Mouse (Mus musculus) G1E (cell line): ENCODE results near the gene Spen. TPM values are rescaled to one million over a fixed set of nuclear protein-coding genes. Genes with fewer than 3 reads are reported as not detected.

Experiments used
- ATAC-seq: 2 replicates; pipeline ENCODE4 v1.8.0; 2016; ENCODE audit warnings: mild to moderate bottlenecking; ENCODE audit not compliant: insufficient number of reproducible peaks, poor library complexity, low FRiP score, severe bottlenecking; ENCODE audit errors: extremely low read depth
- DNase-seq: peaks from one replicate; pipeline ENCODE4 v3.0.0; 2012; ENCODE audit warnings: low spot score
- H3K27me3 ChIP-seq: 2 replicates; pipeline ENCODE4 v1.6.1; 2012; ENCODE audit warnings: mild to moderate bottlenecking, low read length, inconsistent platforms; ENCODE audit not compliant: insufficient read depth
- H3K36me3 ChIP-seq: replicated peaks from 2 replicates; pipeline ENCODE3; 2012; ENCODE audit warnings: mild to moderate bottlenecking, inconsistent platforms
- H3K4me1 ChIP-seq: 2 replicates; pipeline ENCODE4 v1.6.1; 2012; ENCODE audit warnings: low read depth, low read length, inconsistent platforms, mixed read lengths; ENCODE audit not compliant: insufficient read depth
- H3K4me3 ChIP-seq: 2 replicates; pipeline ENCODE4 v1.5.1; 2012; ENCODE audit warnings: low read depth, mild to moderate bottlenecking, inconsistent platforms, low read length, moderate library complexity, mixed read lengths
- H3K9me3 ChIP-seq: replicated peaks from 2 replicates; pipeline ENCODE4 v1.6.1; 2012; ENCODE audit warnings: inconsistent platforms
- CTCF ChIP-seq: IDR thresholded peaks from 2 replicates; pipeline ENCODE4 v1.5.1; 2012; ENCODE audit warnings: low read depth, low read length, inconsistent platforms, mixed read lengths
- GATA1 ChIP-seq: IDR thresholded peaks from 2 replicates; pipeline ENCODE4 v1.6.1; 2012; ENCODE audit warnings: borderline replicate concordance, low read length, inconsistent platforms, mixed read lengths
- GATA2 ChIP-seq: IDR thresholded peaks from 2 replicates; pipeline ENCODE4 v1.6.1; 2012; ENCODE audit warnings: low read depth, low read length, inconsistent platforms, borderline replicate concordance
- polyA plus RNA-seq: library from polyadenylated mRNA; stranded (reverse); fragments of >175 nt; gene quantifications from 2 replicates; pipeline ENCODE4 v1.2.3, GENCODE M21; 2012
- total RNA-seq, 2 experiments: library from RNA; stranded (forward) in 1 of 2; stranded (reverse) in 1 of 2; fragments of 200-1000 nt in 1 of 2; fragments of >200 nt in 1 of 2; fragmentation: Nextera tagmentation in 1 of 2; gene quantifications; 2 replicates each; pipeline ENCODE4 v1.2.3; 2014 to 2017

Gene Spen
- total and polyA plus RNA-seq, 3 experiments: 21.4 to 149 (median 100) TPM

GRCm38 (mm10) chr4:141419398-141420191 lies 118.8 kb downstream of the Spen start:
- TF ChIP-seq GATA1: no peak
- TF ChIP-seq GATA2: no peak
- TF ChIP-seq CTCF: no peak
- no peaks in the 10 kb centered on the region for H3K9me3 ChIP-seq
- DNase-seq (no peak), ATAC-seq (no peak)
- peaks cover 41% of the 10 kb centered on the region; the same call in 1 of the 2 replicates for H3K27me3 ChIP-seq
- no peak overlapping the region for H3K4me3 ChIP-seq
- no peaks in the 10 kb centered on the region for H3K4me1 ChIP-seq
- no peaks in the 10 kb centered on the region for H3K36me3 ChIP-seq

Other genes starting within 250 kb of the Spen start
- not detected in 2 replicates for gene Epha2, start 237.4 kb downstream of the Spen start, total RNA-seq (2014; fragmentation: Nextera tagmentation)
- not detected in 2 replicates for gene Epha2, start 237.4 kb downstream of the Spen start, total RNA-seq (2017)
- gene Epha2, start 237.4 kb downstream of the Spen start, polyA plus RNA-seq: not detected in 2 replicates
- gene Fam131c, start 170.4 kb downstream of the Spen start, total RNA-seq (2014; fragmentation: Nextera tagmentation): not detected in 2 replicates
- not detected in 2 replicates for gene Fam131c, start 170.4 kb downstream of the Spen start, total RNA-seq (2017)
- not detected in 2 replicates for gene Fam131c, start 170.4 kb downstream of the Spen start, polyA plus RNA-seq
- gene Clcnka, start 139.9 kb downstream of the Spen start, total RNA-seq (2014; fragmentation: Nextera tagmentation): not detected in 2 replicates
- gene Clcnka, start 139.9 kb downstream of the Spen start, total RNA-seq (2017): not detected in 2 replicates
- gene Clcnka, start 139.9 kb downstream of the Spen start, polyA plus RNA-seq: not detected in 2 replicates
- gene Clcnkb, start 122.6 kb downstream of the Spen start, total RNA-seq (2014; fragmentation: Nextera tagmentation): not detected in 2 replicates
- 0.05 TPM in 1 of 2 replicates, not detected in the other for gene Clcnkb, start 122.6 kb downstream of the Spen start, total RNA-seq (2017)
- gene Clcnkb, start 122.6 kb downstream of the Spen start, polyA plus RNA-seq: not detected in 2 replicates
- gene Hspb7, start 117.8 kb downstream of the Spen start, total RNA-seq (2014; fragmentation: Nextera tagmentation): not detected in 2 replicates
- not detected in 2 replicates for gene Hspb7, start 117.8 kb downstream of the Spen start, total RNA-seq (2017)
- not detected in 2 replicates for gene Hspb7, start 117.8 kb downstream of the Spen start, polyA plus RNA-seq
- gene Srarp, start 102.5 kb downstream of the Spen start, total RNA-seq (2014; fragmentation: Nextera tagmentation): not detected in 2 replicates
- not detected in 2 replicates for gene Srarp, start 102.5 kb downstream of the Spen start, total RNA-seq (2017)
- gene Srarp, start 102.5 kb downstream of the Spen start, polyA plus RNA-seq: not detected in 2 replicates
- gene Zbtb17, start 93.9 kb downstream of the Spen start, total RNA-seq (2014; fragmentation: Nextera tagmentation): 10.9 and 11.8 TPM in 2 replicates
- gene Zbtb17, start 93.9 kb downstream of the Spen start, total RNA-seq (2017): 15.9 and 22.8 TPM in 2 replicates
- 51.4 and 61.1 TPM in 2 replicates for gene Zbtb17, start 93.9 kb downstream of the Spen start, polyA plus RNA-seq
- not detected in 2 replicates for gene Fblim1, start 67.5 kb upstream of the Spen start, total RNA-seq (2014; fragmentation: Nextera tagmentation)
- 0.11 TPM in 1 of 2 replicates, not detected in the other for gene Fblim1, start 67.5 kb upstream of the Spen start, total RNA-seq (2017)
- gene Fblim1, start 67.5 kb upstream of the Spen start, polyA plus RNA-seq: not detected in 2 replicates
- gene Tmem82, start 80.0 kb upstream of the Spen start, total RNA-seq (2014; fragmentation: Nextera tagmentation): not detected in 2 replicates
- gene Tmem82, start 80.0 kb upstream of the Spen start, total RNA-seq (2017): 0.11 TPM in 1 of 2 replicates, not detected in the other
- not detected in 2 replicates for gene Tmem82, start 80.0 kb upstream of the Spen start, polyA plus RNA-seq
- gene Slc25a34, start 85.2 kb upstream of the Spen start, total RNA-seq (2014; fragmentation: Nextera tagmentation): not detected in 2 replicates
- 0.12 and 0.16 TPM in 2 replicates for gene Slc25a34, start 85.2 kb upstream of the Spen start, total RNA-seq (2017)
- not detected in 2 replicates for gene Slc25a34, start 85.2 kb upstream of the Spen start, polyA plus RNA-seq
- 20.2 and 29.0 TPM in 2 replicates for gene Plekhm2, start 126.3 kb upstream of the Spen start, total RNA-seq (2014; fragmentation: Nextera tagmentation)
- 7.5 and 8.3 TPM in 2 replicates for gene Plekhm2, start 126.3 kb upstream of the Spen start, total RNA-seq (2017)
- 20.0 and 21.5 TPM in 2 replicates for gene Plekhm2, start 126.3 kb upstream of the Spen start, polyA plus RNA-seq
- 15.0 and 22.3 TPM in 2 replicates for gene Rsc1a1, start 147.0 kb upstream of the Spen start, total RNA-seq (2014; fragmentation: Nextera tagmentation)
- 7.3 and 9.9 TPM in 2 replicates for gene Rsc1a1, start 147.0 kb upstream of the Spen start, total RNA-seq (2017)
- 2.4 TPM in 1 of 2 replicates, not detected in the other for gene Rsc1a1, start 147.0 kb upstream of the Spen start, polyA plus RNA-seq
- gene Ddi2, start 184.8 kb upstream of the Spen start, total RNA-seq (2014; fragmentation: Nextera tagmentation): 40.8 and 45.4 TPM in 2 replicates
- gene Ddi2, start 184.8 kb upstream of the Spen start, total RNA-seq (2017): 25.6 and 27.9 TPM in 2 replicates
- 13.2 and 17.8 TPM in 2 replicates for gene Ddi2, start 184.8 kb upstream of the Spen start, polyA plus RNA-seq
- gene Agmat, start 208.1 kb upstream of the Spen start, total RNA-seq (2014; fragmentation: Nextera tagmentation): not detected in 2 replicates
- gene Agmat, start 208.1 kb upstream of the Spen start, total RNA-seq (2017): 0.05 TPM in 1 of 2 replicates, not detected in the other
- 0.04 TPM in 1 of 2 replicates, not detected in the other for gene Agmat, start 208.1 kb upstream of the Spen start, polyA plus RNA-seq